Mouse (Mus musculus): Measurements from ENCODE around the gene Psmb1. TPM values are rescaled to one million over a fixed set of nuclear protein-coding genes. Genes with fewer than 3 reads are reported as not detected.
"Not testable (repeated sequence)": the region's sequence is repeated elsewhere in the genome, so short reads cannot be mapped to it uniquely, and the experiment has no call there.

Psmb1 gene
- polyA plus RNA-seq, 1 experiment: 158 TPM

DNA sequence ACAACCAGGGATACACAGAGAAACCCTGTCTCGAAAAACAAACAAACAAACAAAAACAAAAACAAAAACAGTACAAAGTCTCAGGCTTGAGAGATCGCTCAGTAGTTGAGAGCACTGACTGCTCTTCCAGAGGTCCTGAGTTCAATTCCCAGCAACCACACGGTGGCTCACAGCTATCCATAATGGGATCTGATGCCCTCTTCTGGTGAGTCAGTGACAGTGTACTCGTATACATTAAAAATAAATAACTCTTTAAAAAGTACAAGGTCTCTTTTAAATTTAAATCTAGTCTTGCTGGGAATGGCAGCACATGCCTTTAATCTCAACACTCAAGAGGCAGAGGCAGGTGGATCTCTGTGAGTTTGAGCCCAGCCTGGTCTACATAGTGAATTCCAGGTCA, 26.9 kb downstream of the Psmb1 start:
- Histone ChIP-seq H3K4me1 (ENCODE audit: control insufficient read depth, insufficient read depth, low read length) (no peaks in the 10 kb centered on the region), H3K4me3 (ENCODE audit: insufficient read depth, low read length) (no peak overlapping the region), H3K27ac (ENCODE audit: insufficient read depth, low read length) (no peak overlapping the region)
- TF ChIP-seq CTCF (IDR thresholded peaks at IDR 0.05; ENCODE audit: extremely low read depth, insufficient read depth, low read length) (no peak), POLR2A (IDR thresholded peaks at IDR 0.05; ENCODE audit: extremely low read depth, insufficient read depth, low read length) (no peak)

- Histone ChIP-seq H3K4me3 (ENCODE audit: insufficient read depth, low read length) (no peak overlapping the region), H3K4me1 (ENCODE audit: control insufficient read depth, insufficient read depth, low read length) (no peaks in the 10 kb centered on the region), H3K27ac (ENCODE audit: insufficient read depth, low read length) (no peak overlapping the region)
- no peak for TF ChIP-seq POLR2A (IDR thresholded peaks at IDR 0.05; ENCODE audit: extremely low read depth, insufficient read depth, low read length)
- peak; percentile 80 for TF ChIP-seq CTCF (IDR thresholded peaks at IDR 0.05; ENCODE audit: extremely low read depth, insufficient read depth, low read length)
These were observed 31.9 kb downstream of the Psmb1 start for GRCm38 (mm10) chr17:15467669-15468068.

- Histone ChIP-seq H3K27ac (ENCODE audit: insufficient read depth, low read length) (no peak overlapping the region), H3K4me1 (ENCODE audit: control insufficient read depth, insufficient read depth, low read length) (no peaks in the 10 kb centered on the region)
- no peak for TF ChIP-seq CTCF (IDR thresholded peaks at IDR 0.05; ENCODE audit: extremely low read depth, insufficient read depth, low read length)
- no peak for TF ChIP-seq POLR2A (IDR thresholded peaks at IDR 0.05; ENCODE audit: extremely low read depth, insufficient read depth, low read length)
These were observed 37.5 kb downstream of the Psmb1 start for GRCm38 (mm10) chr17:15461921-15462495.

DNA sequence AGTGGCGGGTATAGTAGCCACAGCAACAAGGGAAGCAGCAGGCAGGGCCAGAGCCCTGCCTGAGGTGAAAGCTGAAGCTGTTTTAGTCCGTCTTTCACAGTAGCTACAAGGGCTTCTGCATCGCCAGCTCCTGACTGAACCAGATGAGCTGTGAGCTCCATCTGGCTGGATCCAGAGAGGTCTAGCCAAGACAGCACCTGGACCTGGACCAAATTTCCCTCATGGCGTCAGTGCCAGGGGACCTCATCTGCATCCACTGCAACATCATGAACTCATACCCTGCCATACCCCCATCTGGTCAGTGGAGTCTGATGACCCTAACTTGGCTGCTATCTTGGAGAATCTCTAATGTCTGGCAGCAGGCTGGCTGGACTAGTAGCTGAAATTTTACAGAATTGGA, 39.8 kb downstream of the Psmb1 start:
- TF ChIP-seq POLR2A (IDR thresholded peaks at IDR 0.05; ENCODE audit: extremely low read depth, insufficient read depth, low read length) (no peak), CTCF (IDR thresholded peaks at IDR 0.05; ENCODE audit: extremely low read depth, insufficient read depth, low read length) (no peak)
- Histone ChIP-seq H3K27ac (ENCODE audit: insufficient read depth, low read length) (no peak overlapping the region), H3K4me1 (ENCODE audit: control insufficient read depth, insufficient read depth, low read length) (no peaks in the 10 kb centered on the region), H3K4me3 (ENCODE audit: insufficient read depth, low read length) (no peak overlapping the region)

More at GRCm38 (mm10) chr17:15461921-15462495, 37.5 kb downstream of the Psmb1 start:
- no peak overlapping the region for H3K4me3 ChIP-seq (ENCODE audit: insufficient read depth, low read length)

- TF ChIP-seq POLR2A (IDR thresholded peaks at IDR 0.05; ENCODE audit: extremely low read depth, insufficient read depth, low read length) (no peak), CTCF (IDR thresholded peaks at IDR 0.05; ENCODE audit: extremely low read depth, insufficient read depth, low read length) (no peak)
- Histone ChIP-seq H3K4me1 (ENCODE audit: control insufficient read depth, insufficient read depth, low read length) (no peaks in the 10 kb centered on the region), H3K27ac (ENCODE audit: insufficient read depth, low read length) (no peak overlapping the region), H3K4me3 (ENCODE audit: insufficient read depth, low read length) (no peak overlapping the region)
These were observed 43.0 kb downstream of the Psmb1 start for GRCm38 (mm10) chr17:15456595-15456994.

DNA sequence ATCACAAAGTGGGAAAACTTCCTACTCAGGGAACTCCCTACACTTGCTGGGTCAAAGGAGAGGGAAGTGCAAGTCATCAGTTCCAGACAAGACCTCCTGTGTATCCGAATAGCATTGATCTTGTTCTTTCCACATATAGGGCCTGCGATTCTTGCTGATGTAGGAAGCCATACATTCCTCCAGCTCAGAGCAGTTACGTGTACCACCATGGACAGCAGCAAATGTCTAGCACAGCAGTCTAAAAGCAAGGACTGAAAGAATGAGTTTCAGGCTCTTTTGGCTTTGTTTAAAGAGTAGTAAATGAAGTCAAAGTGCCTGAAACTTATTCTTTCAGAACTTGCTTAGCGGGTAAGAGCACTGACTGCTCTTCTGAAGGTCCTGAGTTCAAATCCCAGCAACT, 44.3 kb downstream of the Psmb1 start:
- H3K4me1 ChIP-seq (ENCODE audit: control insufficient read depth, insufficient read depth, low read length): no peaks in the 10 kb centered on the region
- no peak overlapping the region for H3K4me3 ChIP-seq (ENCODE audit: insufficient read depth, low read length)
- H3K27ac ChIP-seq (ENCODE audit: insufficient read depth, low read length): no peak overlapping the region
- no peak for TF ChIP-seq CTCF (IDR thresholded peaks at IDR 0.05; ENCODE audit: extremely low read depth, insufficient read depth, low read length)
- TF ChIP-seq POLR2A (IDR thresholded peaks at IDR 0.05; ENCODE audit: extremely low read depth, insufficient read depth, low read length): no peak

- TF ChIP-seq POLR2A (IDR thresholded peaks at IDR 0.05; ENCODE audit: extremely low read depth, insufficient read depth, low read length) (no peak), CTCF (IDR thresholded peaks at IDR 0.05; ENCODE audit: extremely low read depth, insufficient read depth, low read length) (no peak)
- Histone ChIP-seq H3K4me3 (ENCODE audit: insufficient read depth, low read length) (no peak overlapping the region), H3K4me1 (ENCODE audit: control insufficient read depth, insufficient read depth, low read length) (no peaks in the 10 kb centered on the region), H3K27ac (ENCODE audit: insufficient read depth, low read length) (no peak overlapping the region)
These were observed 49.9 kb downstream of the Psmb1 start for GRCm38 (mm10) chr17:15449606-15450005.

- H3K4me1 ChIP-seq (ENCODE audit: control insufficient read depth, insufficient read depth, low read length); H3K4me3 ChIP-seq (ENCODE audit: insufficient read depth, low read length); H3K27ac ChIP-seq (ENCODE audit: insufficient read depth, low read length): not testable (repeated sequence)
These were observed 50.4 kb downstream of the Psmb1 start for GRCm38 (mm10) chr17:15449144-15449543.

- no peak for TF ChIP-seq POLR2A (IDR thresholded peaks at IDR 0.05; ENCODE audit: extremely low read depth, insufficient read depth, low read length)
- TF ChIP-seq CTCF (IDR thresholded peaks at IDR 0.05; ENCODE audit: extremely low read depth, insufficient read depth, low read length): no peak
- no peak overlapping the region for H3K27ac ChIP-seq (ENCODE audit: insufficient read depth, low read length)
- H3K4me1 ChIP-seq (ENCODE audit: control insufficient read depth, insufficient read depth, low read length): no peaks in the 10 kb centered on the region; the same call in 1 of the 2 replicates
- no peak overlapping the region for H3K4me3 ChIP-seq (ENCODE audit: insufficient read depth, low read length)
These were observed 51.7 kb downstream of the Psmb1 start for GRCm38 (mm10) chr17:15447831-15448230.

GRCm38 (mm10) chr17:15445421-15445820, 54.1 kb downstream of the Psmb1 start:
- peaks cover 1% of the 10 kb centered on the region; the same call in 1 of the 2 replicates for H3K4me1 ChIP-seq (ENCODE audit: control insufficient read depth, insufficient read depth, low read length)
- no peak for TF ChIP-seq CTCF (IDR thresholded peaks at IDR 0.05; ENCODE audit: extremely low read depth, insufficient read depth, low read length)
- H3K27ac ChIP-seq (ENCODE audit: insufficient read depth, low read length): no peak overlapping the region
- no peak overlapping the region for H3K4me3 ChIP-seq (ENCODE audit: insufficient read depth, low read length)

Measured in cortical plate, adult 2 months (tissue).